Mouse (Mus musculus): Measurements from ENCODE around the gene Sos1.

DNA sequence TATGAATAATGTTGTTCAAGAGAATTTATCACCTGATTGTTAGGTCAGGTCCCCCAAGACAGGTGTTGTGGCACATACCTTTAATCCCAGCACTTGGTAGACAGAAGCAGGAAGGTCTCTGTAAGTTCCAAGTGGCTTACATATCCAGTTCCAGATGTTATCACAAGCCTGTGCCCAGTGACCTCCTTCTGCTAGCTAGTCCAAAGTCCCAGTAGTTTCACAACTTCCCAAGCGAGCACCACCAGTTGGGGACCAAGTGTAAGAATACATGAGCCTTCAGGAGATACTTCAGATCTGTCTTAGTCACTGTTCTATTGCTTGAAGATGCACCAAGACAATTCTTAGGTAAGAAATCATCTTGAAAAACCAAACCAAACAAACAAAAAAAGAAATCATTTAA is 13.6 kb upstream of the Sos1 start:
- TF ChIP-seq CTCF (IDR thresholded peaks at IDR 0.05), result no peak
- TF ChIP-seq POLR2A (IDR thresholded peaks at IDR 0.05; ENCODE audit: insufficient read depth, low read depth, low read length), result no peak
